Mouse (Mus musculus): ENCODE measurements at regions not wholly inside any gene's neighbourhood (a gene's known extent, or its start where the extent isn't known, plus 50 kb on each side); places are given as distances from the start of the nearest gene placed in this dataset.
A peak's percentile ranks its signal among the peaks of the same experiment; 100 is the strongest.

- no peak for DNase-seq (ENCODE audit: low spot score in 2 of 2)
Observed at GRCm38 (mm10) chr5:50820674-50821073, 746.9 kb downstream of the Ppargc1a start.

DNA sequence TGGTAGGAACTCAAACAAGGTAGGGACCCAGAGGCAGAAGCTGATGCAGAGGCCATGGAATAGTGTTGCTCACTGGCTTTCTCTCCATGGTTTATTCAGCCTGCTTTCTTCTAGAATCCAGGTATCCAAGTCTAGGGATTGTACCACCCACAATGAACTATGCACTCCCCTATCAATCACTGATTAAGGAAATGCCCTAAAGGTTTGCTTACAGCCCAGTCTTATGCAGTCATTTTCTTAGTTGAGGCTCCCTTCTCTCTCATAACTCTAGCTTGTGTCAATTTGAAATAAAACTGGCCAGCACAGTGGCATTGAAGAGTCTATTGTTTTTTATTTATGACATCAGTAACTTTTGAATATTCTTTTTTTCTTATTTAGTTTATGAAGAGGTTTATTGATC is 747.6 kb downstream of the Ppargc1a start:
- DNase-seq (ENCODE audit: low spot score in 2 of 2): no peak

GRCm38 (mm10) chr5:50795310-50795709 is 736.5 kb upstream of the Adgra3 start:
- DNase-seq (ENCODE audit: low spot score in 2 of 2): no peak

GRCm38 (mm10) chr5:50794453-50795169 is 735.8 kb upstream of the Adgra3 start:
- DNase-seq (ENCODE audit: low spot score in 2 of 2): no peak

DNA sequence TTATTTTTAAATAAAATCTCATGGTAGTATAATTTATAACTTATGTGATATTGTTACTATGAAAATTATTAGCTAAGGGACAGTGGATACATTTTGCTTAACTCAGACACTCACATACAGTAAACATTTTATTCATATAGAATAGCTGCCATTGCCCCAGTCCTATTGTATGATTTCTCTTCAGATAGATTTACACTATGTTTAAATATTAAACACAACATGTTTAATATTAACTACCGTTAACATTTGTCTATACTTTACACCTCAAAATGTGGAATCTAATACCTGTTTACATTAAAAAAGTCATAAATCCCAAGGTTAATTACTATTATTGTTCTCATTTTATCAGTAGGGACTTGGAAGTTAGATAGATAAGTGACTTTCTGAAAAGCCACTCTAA is 734.8 kb upstream of the Adgra3 start:
- no peak for DNase-seq (ENCODE audit: low spot score in 2 of 2)

DNA sequence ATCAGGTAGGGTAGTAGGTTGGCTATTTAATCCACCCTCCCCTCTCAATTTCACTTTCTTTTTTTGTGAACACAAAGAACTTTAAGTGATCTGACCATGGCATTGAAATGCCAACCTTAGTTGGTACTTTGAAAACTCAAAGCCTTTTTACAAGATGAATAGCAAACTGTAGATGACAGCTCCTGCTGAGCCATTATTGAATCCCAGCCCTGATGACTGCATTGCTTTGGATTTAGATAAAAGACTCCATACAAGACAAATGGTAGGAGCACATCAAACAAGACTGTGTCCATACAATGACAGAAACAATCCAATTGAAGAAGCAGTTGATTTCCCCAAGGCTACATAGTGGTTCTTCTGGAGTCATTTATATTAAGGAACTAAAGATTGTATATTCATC is 726.5 kb upstream of the Adgra3 start:
- DNase-seq (ENCODE audit: low spot score in 2 of 2): no peak

DNA sequence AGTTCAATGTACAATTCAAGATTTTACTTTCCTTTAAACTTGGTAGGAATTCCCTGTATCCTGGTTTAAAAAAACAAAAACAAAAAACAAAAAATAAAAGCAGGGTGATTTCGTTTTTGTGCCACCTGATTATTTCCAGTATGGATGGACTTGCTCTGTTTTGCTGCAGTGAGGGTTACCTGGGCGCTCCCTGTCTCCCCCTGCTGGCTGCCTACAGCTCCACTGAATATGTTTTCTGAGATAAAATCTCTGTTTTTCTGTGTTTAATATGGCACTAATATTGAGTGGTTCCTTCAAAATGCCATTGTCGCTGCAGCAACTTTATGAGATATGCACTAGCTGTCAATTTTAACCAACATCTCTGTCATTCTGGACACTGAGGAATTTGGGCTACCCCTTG is 720.3 kb upstream of the Adgra3 start:
- DNase-seq (ENCODE audit: low spot score in 2 of 2): no peak

DNA sequence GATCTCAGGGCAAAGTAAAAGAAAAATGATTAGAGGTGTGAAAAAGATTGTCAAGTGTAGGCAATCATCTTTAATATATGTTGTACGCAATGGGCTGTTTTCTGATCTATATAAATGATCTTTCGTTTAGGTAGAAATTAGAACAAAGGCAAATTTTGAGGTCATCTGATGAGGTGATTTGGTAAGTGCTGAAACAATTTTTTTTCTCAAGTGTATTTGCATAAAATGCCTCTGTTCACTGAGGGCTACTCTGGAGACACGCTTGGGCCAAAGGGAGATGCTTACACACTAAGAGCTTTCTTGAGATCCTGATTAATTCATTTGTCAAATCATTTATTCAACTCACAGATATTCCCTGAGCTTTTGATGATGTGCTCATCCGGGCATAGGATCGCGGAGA is 719.4 kb upstream of the Adgra3 start:
- no peak for DNase-seq (ENCODE audit: low spot score in 2 of 2)

GRCm38 (mm10) chr5:50762261-50762660 is 703.5 kb upstream of the Adgra3 start:
- no peak for DNase-seq (ENCODE audit: low spot score in 2 of 2)

GRCm38 (mm10) chr5:50760386-50760785 is 701.6 kb upstream of the Adgra3 start:
- no peak for DNase-seq (ENCODE audit: low spot score in 2 of 2)

DNA sequence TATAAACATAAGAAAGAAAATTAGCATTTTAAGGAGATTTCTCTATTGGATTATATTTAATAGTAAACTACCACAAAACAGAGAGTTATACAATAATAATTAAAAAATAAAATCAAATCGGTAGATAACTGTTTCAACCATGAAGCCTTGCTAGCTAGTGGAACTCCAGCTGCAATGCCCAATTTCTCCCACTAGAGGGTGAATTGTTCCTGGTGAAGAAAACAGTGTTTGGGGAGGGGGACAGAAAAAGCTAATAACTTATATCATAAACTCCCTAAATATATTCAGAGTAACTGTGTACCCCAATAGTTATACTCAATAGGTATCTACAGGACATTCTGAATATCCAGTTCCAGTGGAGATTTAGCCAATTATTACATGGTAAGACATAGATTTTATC is 694.0 kb upstream of the Adgra3 start:
- peak; percentile 25 to 47 for DNase-seq (ENCODE audit: low spot score in 2 of 2)

GRCm38 (mm10) chr5:50751358-50751757 is 692.6 kb upstream of the Adgra3 start:
- no peak for DNase-seq (ENCODE audit: low spot score in 2 of 2)

DNA sequence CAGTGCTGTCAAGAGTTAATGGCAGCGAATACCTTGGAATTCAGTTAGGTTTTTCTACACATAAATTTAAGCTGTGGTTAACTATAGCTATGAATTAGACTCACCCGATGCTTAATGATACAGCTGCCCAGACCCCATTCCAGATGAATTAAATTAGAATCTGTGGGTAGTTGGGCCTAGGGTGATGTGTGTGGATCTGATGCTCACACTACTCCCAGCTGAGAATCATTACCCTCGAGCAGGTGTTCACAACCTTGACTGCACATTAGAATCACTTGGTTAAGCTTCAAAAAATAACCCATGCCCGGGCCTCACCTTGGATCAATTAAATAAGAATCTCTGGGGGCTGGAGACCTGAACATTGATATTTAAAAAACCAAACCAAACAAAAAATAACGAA is 684.2 kb upstream of the Adgra3 start:
- DNase-seq (ENCODE audit: low spot score in 2 of 2): no peak

- no peak for DNase-seq (ENCODE audit: low spot score in 2 of 2)
Observed at GRCm38 (mm10) chr5:50733711-50734110, 674.9 kb upstream of the Adgra3 start.

DNA sequence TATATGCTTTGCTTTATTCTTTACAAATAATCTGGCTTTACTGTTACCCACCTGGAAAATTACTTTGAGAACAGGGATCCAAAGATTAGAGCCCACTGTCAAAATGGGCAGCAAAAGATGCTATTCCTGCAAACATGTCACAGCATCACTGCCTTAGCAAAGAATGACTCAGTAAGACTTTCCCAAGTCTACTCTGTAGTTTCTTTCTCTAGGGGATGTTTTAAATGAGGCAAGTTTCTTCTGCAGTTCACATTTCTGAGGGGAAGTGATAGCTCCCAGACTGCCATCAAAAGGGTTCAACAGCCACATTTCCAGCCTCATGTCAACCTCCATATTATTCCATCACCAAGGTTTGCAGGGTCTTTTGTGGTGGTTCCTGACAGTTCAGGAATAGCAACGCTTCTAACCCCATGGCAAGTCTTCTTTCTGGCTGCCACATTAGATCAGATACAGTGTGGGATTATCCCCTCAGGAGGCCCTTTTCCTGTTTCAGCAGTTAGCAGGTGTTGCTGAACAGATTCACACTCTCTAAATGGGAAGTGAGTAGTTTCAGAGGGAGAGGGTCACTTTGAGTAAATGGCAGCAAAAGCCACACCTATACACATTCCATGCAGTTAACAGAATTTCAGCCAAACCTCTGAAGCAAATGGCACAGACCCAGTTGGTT is 669.7 kb upstream of the Adgra3 start:
- no peak for DNase-seq (ENCODE audit: low spot score in 2 of 2)

DNA sequence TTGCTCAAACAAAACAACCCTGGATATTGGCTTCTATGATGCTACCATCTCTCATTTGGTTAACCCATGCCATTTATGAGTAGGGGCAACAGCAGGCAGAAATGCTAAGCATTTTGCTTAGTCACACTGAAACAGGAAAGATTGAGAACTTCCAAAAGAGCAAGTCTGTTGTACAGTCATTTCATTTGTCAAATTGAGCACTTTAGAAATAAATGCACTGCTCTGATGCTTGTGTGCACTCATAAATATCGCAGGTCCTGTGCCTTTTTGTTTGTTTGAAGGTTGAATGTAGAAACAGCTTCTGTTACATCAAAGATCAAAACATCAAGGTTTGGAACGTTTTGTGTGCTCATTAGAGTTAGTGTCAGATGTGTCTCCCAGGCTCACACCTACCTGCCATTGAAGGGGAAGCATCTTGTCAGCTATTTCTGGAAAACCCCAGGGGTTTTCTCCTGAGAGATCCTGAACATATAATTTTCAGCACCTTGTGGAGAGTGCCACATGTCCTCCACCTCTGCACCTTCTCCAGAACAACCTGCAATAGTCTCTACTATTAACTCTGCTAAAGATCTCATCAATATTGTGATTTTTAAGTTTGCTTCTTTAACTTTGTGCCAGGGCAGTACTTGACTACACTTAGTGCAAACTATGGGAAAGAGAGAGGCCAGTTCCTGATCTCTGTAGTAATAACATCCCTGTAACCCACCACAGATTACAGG is 648.3 kb upstream of the Adgra3 start:
- DNase-seq (ENCODE audit: low spot score in 2 of 2): no peak

DNA sequence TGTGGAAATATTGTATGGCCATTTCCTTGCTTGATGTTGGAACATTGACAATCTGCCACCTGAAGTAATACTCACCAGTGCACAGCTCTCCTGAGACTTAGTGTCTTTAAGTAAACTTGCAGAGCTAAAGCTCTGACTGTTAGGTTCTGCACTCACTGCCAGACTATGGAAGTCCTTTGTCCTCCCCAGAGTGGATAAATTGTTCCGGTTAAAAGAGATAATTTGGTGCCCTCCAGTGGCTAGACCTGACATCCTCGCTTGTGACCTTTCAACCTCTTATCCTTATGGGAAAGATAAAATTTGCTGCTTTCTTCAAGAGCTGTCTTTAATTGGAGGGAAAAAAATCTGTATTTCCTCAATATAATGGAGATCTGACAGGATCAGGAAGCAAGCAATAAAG is 639.3 kb upstream of the Adgra3 start:
- DNase-seq (ENCODE audit: low spot score in 2 of 2): no peak

GRCm38 (mm10) chr5:50697588-50697987 is 638.8 kb upstream of the Adgra3 start:
- DNase-seq (ENCODE audit: low spot score in 2 of 2): peak in 1 of 2 experiments; percentile 4

DNA sequence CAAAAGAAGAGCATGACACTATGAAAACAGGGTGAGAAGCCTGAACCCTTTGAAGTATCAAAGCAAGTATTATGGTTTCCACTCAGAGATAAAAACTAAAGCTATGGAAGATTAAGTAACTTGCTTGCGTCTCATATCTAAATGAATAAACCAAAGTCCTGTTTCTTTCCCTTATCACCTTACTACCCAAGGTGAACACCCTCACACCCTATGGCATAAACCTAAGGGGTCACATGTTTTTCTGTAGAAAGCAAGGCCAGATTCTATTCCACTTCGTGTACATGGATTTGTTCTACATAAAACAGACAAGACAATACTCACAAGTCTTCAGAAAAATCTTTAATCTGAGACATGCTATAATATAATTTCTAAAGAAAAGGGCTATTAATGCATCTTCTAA is 629.6 kb upstream of the Adgra3 start:
- no peak for DNase-seq (ENCODE audit: low spot score in 2 of 2)

DNA sequence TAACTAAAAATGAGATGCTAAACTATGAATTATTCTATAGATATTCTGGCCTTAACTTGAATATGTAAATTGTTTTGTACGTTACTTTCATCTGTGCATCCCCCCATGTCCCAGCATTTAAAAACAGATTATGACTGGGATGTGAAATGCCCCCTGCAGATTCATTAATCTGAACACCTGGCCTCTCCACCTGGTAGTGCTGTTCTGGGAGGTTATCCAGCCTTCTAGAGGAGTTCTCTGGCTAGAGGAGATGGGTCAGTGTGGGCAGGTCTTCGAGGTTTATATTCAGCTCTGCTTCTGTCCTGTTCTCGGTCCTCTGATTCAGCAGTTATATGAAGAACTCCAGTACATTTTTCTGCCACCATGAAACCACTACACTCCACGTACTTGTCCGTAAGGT is 625.2 kb upstream of the Adgra3 start:
- DNase-seq (ENCODE audit: low spot score in 2 of 2): no peak

GRCm38 (mm10) chr5:50636539-50636938 is 577.7 kb upstream of the Adgra3 start:
- DNase-seq (ENCODE audit: low spot score in 2 of 2): no peak

DNA sequence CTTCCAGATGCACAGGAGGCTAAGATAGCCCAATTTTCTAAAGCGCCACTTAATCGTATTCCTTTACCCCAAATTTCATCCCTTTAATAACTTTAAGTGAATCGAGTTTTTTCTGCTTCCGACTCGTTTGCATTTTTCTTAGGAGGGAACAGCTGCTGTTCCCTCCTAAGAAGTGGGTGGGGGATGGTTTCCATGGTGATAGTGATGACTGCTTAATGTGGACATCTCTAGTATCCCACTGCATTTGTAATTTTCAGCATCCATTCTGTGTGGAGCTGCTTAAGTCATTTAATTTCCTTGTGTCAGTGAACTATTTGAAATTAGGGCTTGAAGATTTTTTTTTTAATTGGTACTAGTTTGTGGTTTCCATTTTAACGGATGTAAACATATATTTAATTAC is 567.8 kb upstream of the Adgra3 start:
- peak; percentile 37 to 41 for DNase-seq (ENCODE audit: low spot score in 2 of 2)

- DNase-seq (ENCODE audit: low spot score in 2 of 2): no peak
Observed at GRCm38 (mm10) chr5:50624206-50624605, 565.4 kb upstream of the Adgra3 start.

All from right cerebral cortex, adult 2 months (tissue).